Mouse (Mus musculus) midbrain, embryonic 16.5 days (tissue): ENCODE results near the gene Baiap2. TPM values are rescaled to one million over a fixed set of nuclear protein-coding genes. Genes with fewer than 3 reads are reported as not detected.
A peak's percentile ranks its signal among the peaks of the same experiment; 100 is the strongest.

Experiments used
- ATAC-seq: fragments of 200-750 bp; cut with Nextera tagmentation; 2 replicates; pipeline ENCODE4 v1.8.0; 2017; ENCODE audit warnings: moderate TSS enrichment
- H3K27ac ChIP-seq: fragments of 300-500 bp; sonication (generic); 2 replicates; pipeline ENCODE4 v1.5.1; 2014; ENCODE audit warnings: mild to moderate bottlenecking, low read length, mixed read lengths
- H3K27me3 ChIP-seq: fragments of 300-500 bp; sonication (generic); 2 replicates; pipeline ENCODE4 v1.6.1; 2014; ENCODE audit warnings: low read depth, low read length, mixed read lengths; ENCODE audit not compliant: control insufficient read depth, insufficient read depth
- H3K36me3 ChIP-seq: fragments of 300-500 bp; sonication (generic); 2 replicates; pipeline ENCODE4 v1.6.1; 2014; ENCODE audit warnings: mild to moderate bottlenecking, low read length, moderate library complexity, mixed read lengths; ENCODE audit not compliant: control insufficient read depth, insufficient read depth
- H3K4me1 ChIP-seq: fragments of 300-500 bp; sonication (generic); 2 replicates; pipeline ENCODE4 v1.6.1; 2014; ENCODE audit warnings: mild to moderate bottlenecking, low read length, mixed read lengths; ENCODE audit not compliant: control insufficient read depth, insufficient read depth
- H3K4me2 ChIP-seq: fragments of 300-500 bp; sonication (generic); 2 replicates; pipeline ENCODE4 v1.6.1; 2014; ENCODE audit warnings: mild to moderate bottlenecking, low read length, mixed read lengths
- H3K4me3 ChIP-seq: fragments of 300-500 bp; sonication (generic); 2 replicates; pipeline ENCODE4 v1.5.1; 2014; ENCODE audit warnings: low read depth, mild to moderate bottlenecking, low read length, moderate library complexity, mixed read lengths
- H3K9ac ChIP-seq: fragments of 300-500 bp; sonication (generic); 2 replicates; pipeline ENCODE4 v1.6.1; 2014; ENCODE audit warnings: low read depth, low read length, mixed read lengths
- H3K9me3 ChIP-seq: fragments of 300-500 bp; sonication (generic); replicated peaks from 2 replicates; pipeline ENCODE4 v1.6.1; 2014; ENCODE audit warnings: mild to moderate bottlenecking, low read length, mixed read lengths; ENCODE audit not compliant: control insufficient read depth, poor library complexity, severe bottlenecking
- WGBS: fragments of 180-500 bp; shearing (Covaris S2); extraction: QIAGEN DNeasy Blood & Tissue Kit; methylation state at CpG from one replicate; pipeline ENCODE4 v1.1.7; 2014; 5-methylcytosine and 5-hydroxymethylcytosine counted together
- microRNA counts: library from miRNA; unstranded; fragments of <30 nt; microRNA quantifications from one replicate; lab custom pipeline; 2016
- microRNA-seq: library from miRNA; unstranded; fragments of <30 nt; microRNA quantifications from one replicate; pipeline ENCODE4, GENCODE M21; 2017
- polyA plus RNA-seq: library from polyadenylated mRNA; unstranded; fragments of >200 nt; fragmentation: Nextera tagmentation; extraction: Ambion mirVana; gene quantifications from 2 replicates; pipeline ENCODE4 v1.2.1, GENCODE M21; 2015

Gene Baiap2
- polyA plus RNA-seq, 1 experiment from 2014 or later = 15.7 TPM

- Histone ChIP-seq H3K27me3 (no peaks in the 10 kb centered on the region), H3K4me3 (no peak overlapping the region), H3K36me3 (no peaks in the 10 kb centered on the region), H3K4me1 (peaks cover 33% of the 10 kb centered on the region), H3K4me2 (peak overlapping the region; percentile 95; the same call in 1 of the 2 replicates), H3K27ac (no peak overlapping the region), H3K9ac (0 out of 2 replicates have a peak overlapping the region, but pooled peaks have one; percentile 26), H3K9me3 (no peaks in the 10 kb centered on the region)
- 78% methylated on average over 8 of the region's 8 CpGs for WGBS
- ATAC-seq = no peak
Measured at GRCm38 (mm10) chr11:120049067-120049466, 106.5 kb downstream of the Baiap2 start.

- no peak overlapping the region for H3K4me2 ChIP-seq
- peaks cover 15% of the 10 kb centered on the region for H3K4me1 ChIP-seq
- no peaks in the 10 kb centered on the region for H3K36me3 ChIP-seq
- no peak overlapping the region for H3K4me3 ChIP-seq
- no peaks in the 10 kb centered on the region for H3K27me3 ChIP-seq
- WGBS = 37% methylated on average over 14 of the region's 14 CpGs
- no peak overlapping the region for H3K9ac ChIP-seq
- no peak for ATAC-seq
- H3K27ac ChIP-seq = no peak overlapping the region
- no peaks in the 10 kb centered on the region for H3K9me3 ChIP-seq
Measured at GRCm38 (mm10) chr11:120051124-120051811, 108.7 kb downstream of the Baiap2 start.

GRCm38 (mm10) chr11:120052274-120052673 is 109.7 kb downstream of the Baiap2 start:
- Histone ChIP-seq H3K9ac (no peak overlapping the region), H3K9me3 (no peaks in the 10 kb centered on the region), H3K27me3 (no peaks in the 10 kb centered on the region), H3K27ac (no peak overlapping the region), H3K36me3 (no peaks in the 10 kb centered on the region), H3K4me3 (no peak overlapping the region), H3K4me2 (no peak overlapping the region), H3K4me1 (peaks cover 15% of the 10 kb centered on the region)
- no peak for ATAC-seq
- WGBS = 74% methylated on average over 9 of the region's 9 CpGs

GRCm38 (mm10) chr11:120053846-120054245 is 111.3 kb downstream of the Baiap2 start:
- no peak for ATAC-seq
- H3K9ac ChIP-seq = no peak overlapping the region
- 82% methylated on average over 4 of the region's 4 CpGs for WGBS

GRCm38 (mm10) chr11:120055953-120056732 is 113.6 kb downstream of the Baiap2 start:
- Histone ChIP-seq H3K27ac (no peak overlapping the region), H3K4me2 (no peak overlapping the region), H3K9ac (no peak overlapping the region), H3K9me3 (0 out of 2 replicates have a peak, but pooled peaks cover 2% of the 10 kb centered on the region), H3K4me3 (no peak overlapping the region), H3K27me3 (no peaks in the 10 kb centered on the region), H3K36me3 (no peaks in the 10 kb centered on the region), H3K4me1 (no peaks in the 10 kb centered on the region)
- 81% methylated on average over 12 of the region's 12 CpGs for WGBS
- no peak for ATAC-seq

More at GRCm38 (mm10) chr11:120053846-120054245, 111.3 kb downstream of the Baiap2 start:
- Histone ChIP-seq H3K27ac (no peak overlapping the region), H3K4me2 (no peak overlapping the region), H3K4me1 (peaks cover 4% of the 10 kb centered on the region), H3K9me3 (0 out of 2 replicates have a peak, but pooled peaks cover 2% of the 10 kb centered on the region), H3K4me3 (no peak overlapping the region), H3K27me3 (no peaks in the 10 kb centered on the region), H3K36me3 (no peaks in the 10 kb centered on the region)

MicroRNA genes within 50 kb of the gene (microRNA counts, 519-probe panel; counts per million panel counts)
- microRNA mmu-miR-338-3p (lab: Ali Mortazavi, UCI) = 2,548 counts per million, percentile 76 among the panel's probes with 10 or more counts
- 2,064 counts per million, percentile 53 among the panel's probes with 10 or more counts for microRNA mmu-miR-338-5p (lab: Ali Mortazavi, UCI)

Small RNAs within 50 kb of the gene (microRNA-seq; reads per million reads assigned to microRNA genes)
- gene Mir3065 (not detected), gene Mir338 (not detected)

Other genes with a start within 250 kb of the Baiap2 start
- gene Chmp6, start 29.3 kb upstream of the Baiap2 start, polyA plus RNA-seq = 109 and 115 TPM in 2 replicates
- gene Aatk, start 104.4 kb downstream of the Baiap2 start, polyA plus RNA-seq = 42.3 and 46.5 TPM in 2 replicates
- 29.5 and 30.4 TPM in 2 replicates for gene Cep131, start 144.1 kb downstream of the Baiap2 start, polyA plus RNA-seq
- 20.7 and 21.3 TPM in 2 replicates for gene Tepsin, start 156.0 kb downstream of the Baiap2 start, polyA plus RNA-seq
- gene Ndufaf8, start 156.2 kb downstream of the Baiap2 start, polyA plus RNA-seq = 41.4 and 46.8 TPM in 2 replicates
- 118 TPM in 2 replicates for gene Slc38a10, start 208.6 kb downstream of the Baiap2 start, polyA plus RNA-seq